Mouse (Mus musculus): ENCODE data around the gene Olfr218.
"Not testable (repeated sequence)": the region's sequence is repeated elsewhere in the genome, so short reads cannot be mapped to it uniquely, and the experiment has no call there.

The Olfr218 gene

DNA sequence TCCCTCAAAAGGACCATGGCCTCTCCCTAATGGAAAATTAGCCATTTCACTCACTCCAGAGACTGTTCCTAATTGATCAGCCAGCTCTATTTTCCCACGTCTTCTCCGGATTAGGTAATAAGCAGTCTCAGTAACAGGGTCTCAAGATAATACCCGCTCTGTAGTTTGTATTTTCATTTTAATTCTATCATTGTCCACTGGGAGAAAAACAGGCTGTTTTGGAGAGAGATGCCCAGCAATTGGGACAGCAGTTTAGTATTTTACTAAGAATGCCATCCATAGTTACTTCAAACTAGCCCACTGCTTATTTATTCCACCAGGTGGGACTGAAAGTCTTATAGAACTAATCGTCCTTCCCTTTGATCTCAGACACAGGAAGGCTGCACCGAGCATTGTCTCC lies at the start of gene Olfr218:
Olfr218 (plus strand) TSS at position 301 of the 400 bp plus-strand sequence.
- ATAC-seq (ENCODE audit: insufficient number of reproducible peaks, low FRiP score, low TSS enrichment) = no peak

DNA sequence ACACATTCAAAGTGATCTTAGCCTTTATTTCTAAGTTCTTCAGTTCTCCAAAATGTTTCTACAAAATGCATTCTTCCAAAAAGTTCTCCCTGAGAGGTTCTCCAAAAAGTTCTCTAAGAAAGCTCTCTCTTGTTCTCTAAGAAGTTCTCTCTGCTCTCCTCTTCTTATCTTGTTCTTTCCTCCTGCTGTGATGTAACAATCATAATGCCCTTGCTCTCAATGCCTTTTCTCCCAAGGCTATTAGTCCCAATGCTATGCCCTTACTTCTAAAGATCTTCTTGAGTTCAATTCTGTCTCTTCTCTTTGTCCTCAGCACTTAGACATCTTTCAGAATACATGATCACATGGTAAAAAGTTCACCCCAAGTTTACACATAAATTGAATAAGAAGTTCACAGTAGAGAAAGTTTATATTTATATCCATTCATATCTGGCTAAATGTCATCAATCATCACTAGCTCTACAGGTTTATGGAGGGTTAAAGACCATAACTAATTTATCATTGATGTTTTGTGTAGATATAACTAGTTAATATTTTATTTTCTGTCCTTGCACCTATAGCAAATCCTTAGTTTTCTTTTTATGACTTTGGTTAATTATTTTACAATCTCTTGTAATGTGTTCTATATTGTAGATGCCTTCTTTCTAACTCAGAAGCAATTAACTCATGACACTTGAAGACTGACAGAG lies 23.3 kb upstream of the Olfr218 start:
- ATAC-seq (ENCODE audit: insufficient number of reproducible peaks, low FRiP score, low TSS enrichment) = no peak

DNA sequence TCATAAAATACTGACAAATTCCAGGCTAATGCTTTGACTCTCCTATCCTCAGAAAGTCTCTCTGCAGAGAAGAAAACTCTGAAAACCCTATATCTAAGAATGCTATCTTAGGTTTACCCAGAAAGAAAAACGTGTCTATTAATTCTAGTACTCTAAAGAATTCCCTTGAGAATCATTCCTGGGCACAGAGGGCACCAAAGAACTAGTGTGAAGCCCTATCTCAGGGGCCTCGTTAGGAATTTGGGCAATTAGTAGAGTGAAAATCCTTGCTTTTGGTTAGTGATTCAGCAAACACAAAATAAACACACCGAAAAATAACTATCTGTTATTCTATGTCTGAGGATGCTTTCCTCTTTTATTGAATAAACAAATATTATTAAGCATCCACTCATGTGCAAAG lies 7.1 kb upstream of the Olfr218 start, which contains the start of gene Olfr1406:
Olfr1406 (minus strand) TSS at position 101 of the 400 bp plus-strand sequence.
- ATAC-seq (ENCODE audit: insufficient number of reproducible peaks, low FRiP score, low TSS enrichment) = no peak

DNA sequence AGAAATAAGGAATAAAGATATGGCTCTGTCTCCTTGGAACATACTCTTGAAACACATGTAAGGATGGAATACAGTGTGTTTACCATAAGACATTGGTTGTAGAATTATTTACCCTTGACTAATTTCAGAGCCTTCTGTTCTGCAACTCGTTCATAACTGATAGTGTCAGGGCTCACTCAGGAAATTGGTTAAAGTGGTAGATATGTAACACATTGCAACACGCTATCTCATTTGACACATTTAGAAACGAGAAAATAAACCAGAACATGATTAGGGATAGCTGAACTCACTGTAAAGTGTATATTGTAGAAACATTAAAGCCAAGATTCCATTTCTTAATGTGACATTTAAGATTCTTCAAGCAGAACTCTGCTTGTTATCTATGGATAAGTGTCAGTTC lies 5.5 kb upstream of the Olfr218 start:
- ATAC-seq (ENCODE audit: insufficient number of reproducible peaks, low FRiP score, low TSS enrichment) = no peak

DNA sequence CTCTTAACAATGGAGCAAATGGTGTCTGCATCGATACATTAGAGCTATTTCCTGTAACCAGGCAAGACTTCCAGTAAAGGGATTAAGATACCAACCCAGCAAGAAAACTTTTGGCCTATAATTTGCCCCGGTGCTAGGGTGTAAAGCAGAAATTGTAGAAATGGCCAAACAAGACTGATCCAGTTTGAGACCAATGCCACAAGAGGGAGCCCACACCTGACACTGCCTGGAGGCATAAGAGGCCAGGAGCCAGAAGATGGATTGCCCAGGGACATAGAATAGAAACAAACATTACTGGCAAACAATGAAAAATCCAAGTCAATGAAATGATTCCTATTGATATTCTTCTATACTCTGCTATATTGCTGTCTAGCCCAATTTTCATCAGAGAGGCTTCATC lies 1.2 kb upstream of the Olfr218 start:
- no peak for ATAC-seq (ENCODE audit: insufficient number of reproducible peaks, low FRiP score, low TSS enrichment)

DNA sequence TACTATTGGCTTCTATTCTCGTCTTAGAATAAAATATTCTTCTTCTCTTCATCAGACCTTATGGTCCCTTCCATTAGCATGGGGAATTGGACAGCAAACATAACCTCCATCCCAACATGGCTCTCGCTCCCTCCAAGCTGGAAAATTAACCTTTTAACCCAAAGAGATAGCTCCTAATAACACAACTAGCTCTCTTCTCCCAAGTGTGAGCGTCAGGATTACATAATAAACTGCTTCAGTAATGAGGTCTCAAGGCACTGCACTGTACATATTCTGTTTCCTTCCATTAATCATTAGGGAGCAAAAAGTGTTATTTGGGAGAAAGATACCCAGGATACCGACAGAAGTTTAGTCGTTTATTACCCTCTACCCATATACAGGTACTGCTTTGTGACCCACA lies 14.5 kb downstream of the Olfr218 start, which contains the start of gene Olfr1404:
Olfr1404 (plus strand) TSS at position 301 of the 400 bp plus-strand sequence.
- no peak for ATAC-seq (ENCODE audit: insufficient number of reproducible peaks, low FRiP score, low TSS enrichment)

DNA sequence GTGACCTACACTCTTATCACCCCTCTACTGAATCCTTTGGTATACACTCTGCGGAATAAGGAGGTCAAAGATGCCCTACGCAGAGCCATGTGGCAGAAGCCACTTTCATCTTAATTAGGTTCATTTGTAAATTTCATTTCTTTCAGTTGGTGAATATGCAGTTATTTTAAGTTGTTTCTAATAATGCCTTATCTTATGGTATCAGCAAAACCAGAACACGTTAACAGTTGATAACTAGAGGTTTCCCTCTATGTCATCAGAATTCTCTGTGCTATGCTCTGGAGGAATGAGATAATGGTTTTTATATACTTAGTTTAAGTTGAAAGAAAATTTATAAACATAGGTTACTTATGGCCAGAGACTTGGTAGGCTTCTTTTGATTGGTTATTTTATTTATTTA lies 18.9 kb downstream of the Olfr218 start:
- no peak for ATAC-seq (ENCODE audit: insufficient number of reproducible peaks, low FRiP score, low TSS enrichment)

DNA sequence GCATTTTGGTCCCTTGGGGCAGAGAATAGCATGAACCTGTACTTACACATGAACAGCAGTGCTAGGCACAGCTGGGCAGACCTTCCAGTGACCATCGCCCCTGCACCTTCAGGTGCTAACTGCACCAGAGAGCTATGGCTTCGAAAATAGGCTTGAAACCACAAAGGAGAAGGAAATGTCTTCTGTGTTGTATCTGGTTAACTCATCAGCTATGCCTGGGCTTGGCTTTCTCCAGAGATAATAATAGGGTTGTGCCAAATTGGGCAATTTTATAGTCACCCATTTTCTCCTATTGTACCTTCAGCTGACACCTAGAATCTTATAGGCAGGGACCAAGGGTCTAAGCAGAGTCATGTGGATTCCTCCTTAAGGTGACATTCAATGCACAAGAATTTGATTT lies 29.5 kb downstream of the Olfr218 start, which contains the start of gene Fcer1a:
Fcer1a (minus strand) TSS at position 134 of the 400 bp plus-strand sequence.
- no peak for ATAC-seq (ENCODE audit: insufficient number of reproducible peaks, low FRiP score, low TSS enrichment)

DNA sequence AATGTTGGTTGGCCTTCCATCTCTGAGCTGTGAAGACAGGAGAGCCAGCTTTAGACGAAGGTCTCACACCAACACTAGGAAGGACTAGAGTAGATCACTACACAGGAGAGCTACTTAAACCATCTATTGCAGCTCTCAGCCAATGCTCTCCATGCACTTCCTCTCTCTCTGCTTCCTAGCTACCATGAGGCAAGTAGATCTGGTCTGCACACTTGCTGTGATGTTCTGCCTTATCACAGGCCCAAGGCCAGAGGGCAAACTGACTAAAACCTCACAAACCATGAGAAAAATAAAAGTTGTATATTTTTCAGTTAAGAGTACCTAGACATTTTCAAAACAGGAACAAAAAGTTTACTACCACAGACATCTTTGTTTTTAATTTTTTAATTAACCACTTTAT lies 39.4 kb downstream of the Olfr218 start:
- ATAC-seq (ENCODE audit: insufficient number of reproducible peaks, low FRiP score, low TSS enrichment) = not testable (repeated sequence)

DNA sequence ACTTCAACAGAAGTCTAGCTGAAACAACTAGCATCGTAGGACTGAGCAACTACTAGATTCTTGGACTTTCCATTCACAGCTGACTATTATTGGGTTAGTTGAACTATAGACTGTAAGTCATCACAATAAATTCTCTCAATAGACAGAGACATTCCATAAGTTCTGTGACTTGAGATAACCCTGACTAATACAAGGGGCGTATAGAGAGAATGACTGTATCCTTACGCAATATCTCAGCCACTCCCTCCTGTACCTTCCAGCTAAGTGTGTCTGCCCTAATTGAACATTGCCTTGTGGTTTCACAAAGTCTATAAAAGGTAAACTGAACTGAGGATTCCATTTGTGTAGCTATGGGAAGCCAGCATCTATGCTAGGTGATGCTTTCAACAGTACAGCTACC lies 52.3 kb downstream of the Olfr218 start:
- ATAC-seq (ENCODE audit: insufficient number of reproducible peaks, low FRiP score, low TSS enrichment) = no peak
